Mouse (Mus musculus): ENCODE measurements at regions not wholly inside any gene's neighbourhood (a gene's known extent, or its start where the extent isn't known, plus 50 kb on each side); places are given as distances from the start of the nearest gene placed in this dataset.

DNA sequence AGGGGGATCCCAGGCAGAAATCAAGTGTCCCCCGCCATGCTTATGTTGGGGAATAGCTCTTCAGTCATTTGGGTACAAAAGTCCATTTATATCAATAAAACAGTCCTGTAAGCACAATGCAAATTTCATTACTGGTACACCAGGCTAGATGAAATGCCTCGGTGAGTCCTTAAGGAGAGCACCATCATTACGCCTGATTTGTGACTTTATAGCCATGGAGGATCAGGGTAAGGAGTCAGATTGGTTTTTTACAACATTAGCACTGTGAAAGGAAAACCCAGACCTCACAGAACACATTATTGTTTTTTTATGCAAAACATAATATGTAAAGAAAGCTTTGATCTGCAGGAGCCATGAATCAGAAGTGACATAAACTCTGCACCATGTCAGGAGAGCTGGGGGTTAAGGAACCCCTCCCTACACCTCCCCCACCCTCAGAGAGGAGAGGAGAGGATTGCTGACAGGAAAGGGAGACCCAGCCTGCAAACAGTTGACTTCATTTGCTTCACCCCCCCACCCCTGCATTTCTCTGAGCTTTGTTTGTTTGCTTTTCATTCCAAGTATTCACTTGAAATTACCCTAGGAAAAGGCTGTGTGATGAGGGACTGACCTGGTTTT lies 2756.6 kb upstream of the Lrrc6 start:
- H3K27me3 ChIP-seq (ENCODE audit: control insufficient read depth, insufficient read depth, low read length): no peaks in the 10 kb centered on the region
- H3K36me3 ChIP-seq (replicated peaks; ENCODE audit: control insufficient read depth, insufficient read depth, low read length): no peaks in the 10 kb centered on the region
- no peak for TF ChIP-seq CTCF (IDR thresholded peaks at IDR 0.05; ENCODE audit: low read depth)
- DNase-seq (ENCODE audit: low spot score) (no peak), ATAC-seq (ENCODE audit: insufficient read depth, low read depth) (no peak)
- no peak overlapping the region for H3K4me3 ChIP-seq (ENCODE audit: low read depth, low read length)
- H3K9ac ChIP-seq (replicated peaks; ENCODE audit: low read depth, low read length): no peak overlapping the region
- H3K9me3 ChIP-seq (replicated peaks; ENCODE audit: control insufficient read depth, low read length): no peaks in the 10 kb centered on the region
- H3K4me2 ChIP-seq (ENCODE audit: low read depth, low read length): no peak overlapping the region
- no peak overlapping the region for H3K27ac ChIP-seq (ENCODE audit: low read depth)
- WGBS: 76% methylated on average over 3 of the region's 3 CpGs
- no peaks in the 10 kb centered on the region for H3K4me1 ChIP-seq (ENCODE audit: control insufficient read depth, insufficient read depth)

DNA sequence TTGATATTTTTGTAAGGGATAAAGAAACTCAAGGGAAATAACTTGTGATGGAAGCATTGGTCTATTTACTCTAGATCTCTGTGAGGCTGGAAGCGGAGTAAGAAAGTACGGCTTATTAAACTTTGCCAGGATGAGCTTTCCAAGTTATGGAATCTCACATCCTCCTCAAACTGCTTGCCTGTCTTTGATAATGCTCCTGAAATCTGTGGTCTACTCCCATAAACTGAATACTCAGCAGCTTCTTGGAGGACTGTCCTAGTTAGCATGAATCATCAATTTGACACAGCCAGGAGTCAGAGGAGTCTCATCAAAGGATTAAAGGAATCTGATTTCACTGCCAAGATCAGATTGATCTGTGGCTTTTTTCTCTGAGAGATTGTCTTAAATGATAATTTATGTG lies 2753.0 kb upstream of the Lrrc6 start:
- no peak overlapping the region for H3K9ac ChIP-seq (replicated peaks; ENCODE audit: low read depth, low read length)
- ATAC-seq (ENCODE audit: insufficient read depth, low read depth) (no peak), DNase-seq (ENCODE audit: low spot score) (no peak)
- TF ChIP-seq CTCF (IDR thresholded peaks at IDR 0.05; ENCODE audit: low read depth) (no peak), EP300 (IDR thresholded peaks at IDR 0.05; ENCODE audit: low read depth) (no peak)
- H3K4me2 ChIP-seq (ENCODE audit: low read depth, low read length): no peak overlapping the region
- no peak overlapping the region for H3K27ac ChIP-seq (ENCODE audit: low read depth)
- no peaks in the 10 kb centered on the region for H3K27me3 ChIP-seq (ENCODE audit: control insufficient read depth, insufficient read depth, low read length)
- no peaks in the 10 kb centered on the region for H3K36me3 ChIP-seq (replicated peaks; ENCODE audit: control insufficient read depth, insufficient read depth, low read length)
- 81% methylated on average over 2 of the region's 2 CpGs for WGBS
- H3K4me3 ChIP-seq (ENCODE audit: low read depth, low read length): no peak overlapping the region
- H3K9me3 ChIP-seq (replicated peaks; ENCODE audit: control insufficient read depth, low read length): no peaks in the 10 kb centered on the region
- H3K4me1 ChIP-seq (ENCODE audit: control insufficient read depth, insufficient read depth): no peaks in the 10 kb centered on the region

DNA sequence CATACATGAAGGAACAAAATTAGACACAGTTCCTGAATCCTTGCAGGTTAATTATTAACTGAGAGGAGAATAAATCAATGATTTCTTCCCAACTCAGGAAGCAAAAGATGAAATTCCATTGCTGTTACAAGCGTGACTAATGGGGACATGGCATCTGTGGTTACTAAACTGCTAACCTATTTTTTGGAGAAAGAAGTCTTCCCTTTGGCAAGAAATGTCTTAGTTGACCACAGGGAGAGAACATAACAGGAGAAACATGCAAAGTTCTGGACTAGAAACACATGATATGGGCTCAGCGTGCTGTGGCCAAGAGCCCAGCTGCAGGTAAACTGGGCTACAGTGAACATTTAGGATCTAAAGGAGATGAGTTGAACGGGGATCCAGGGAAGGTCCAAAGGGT lies 2751.4 kb upstream of the Lrrc6 start:
- TF ChIP-seq CTCF (IDR thresholded peaks at IDR 0.05; ENCODE audit: low read depth) (no peak), EP300 (IDR thresholded peaks at IDR 0.05; ENCODE audit: low read depth) (no peak)
- Histone ChIP-seq H3K4me1 (ENCODE audit: control insufficient read depth, insufficient read depth) (no peaks in the 10 kb centered on the region), H3K4me2 (ENCODE audit: low read depth, low read length) (no peak overlapping the region), H3K4me3 (ENCODE audit: low read depth, low read length) (no peak overlapping the region), H3K9ac (replicated peaks; ENCODE audit: low read depth, low read length) (no peak overlapping the region), H3K27me3 (ENCODE audit: control insufficient read depth, insufficient read depth, low read length) (no peaks in the 10 kb centered on the region), H3K9me3 (replicated peaks; ENCODE audit: control insufficient read depth, low read length) (no peaks in the 10 kb centered on the region), H3K36me3 (replicated peaks; ENCODE audit: control insufficient read depth, insufficient read depth, low read length) (no peaks in the 10 kb centered on the region), H3K27ac (ENCODE audit: low read depth) (no peak overlapping the region)
- 84% methylated on average over 3 of the region's 3 CpGs for WGBS
- ATAC-seq (ENCODE audit: insufficient read depth, low read depth) (no peak), DNase-seq (ENCODE audit: low spot score) (no peak)

DNA sequence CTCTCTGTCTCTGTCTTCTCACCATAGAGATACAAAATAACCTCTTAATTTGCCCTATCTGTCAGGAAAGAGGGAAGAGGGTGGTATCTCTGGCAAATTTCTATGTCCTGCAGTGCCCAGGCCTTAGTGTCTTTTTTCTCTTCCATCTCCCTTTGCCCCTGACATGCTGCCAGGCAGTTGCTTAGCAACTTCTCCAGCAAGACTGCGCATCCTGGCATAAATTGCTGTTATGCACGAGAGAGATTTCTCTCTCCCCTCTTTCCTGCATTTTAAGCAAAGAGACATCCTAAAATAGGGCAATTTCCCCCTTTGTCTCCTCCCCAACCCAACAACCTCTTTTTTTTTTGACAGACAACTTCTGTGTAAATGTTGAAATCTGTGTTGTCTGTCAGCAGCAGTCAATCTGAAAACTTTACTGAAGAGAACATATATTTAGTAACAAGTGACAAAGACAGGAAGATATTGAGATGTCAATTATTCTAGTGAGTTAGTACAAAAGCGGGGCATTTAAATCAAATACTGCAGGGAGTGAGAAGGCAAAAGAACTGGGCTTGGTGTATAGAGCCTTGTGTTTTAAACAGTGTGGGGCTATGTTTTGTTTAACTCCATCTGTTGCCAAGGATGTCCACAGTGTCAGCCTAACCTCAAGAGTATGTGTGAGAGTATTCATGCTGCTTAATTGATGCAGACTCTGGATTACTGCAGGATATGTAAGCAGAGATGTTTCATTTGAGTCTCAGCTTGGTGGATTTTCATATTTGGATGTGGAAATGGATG lies 2745.7 kb upstream of the Lrrc6 start:
- ATAC-seq (ENCODE audit: insufficient read depth, low read depth) (no peak), DNase-seq (ENCODE audit: low spot score) (no peak)
- no peaks in the 10 kb centered on the region for H3K36me3 ChIP-seq (replicated peaks; ENCODE audit: control insufficient read depth, insufficient read depth, low read length)
- H3K27me3 ChIP-seq (ENCODE audit: control insufficient read depth, insufficient read depth, low read length): no peaks in the 10 kb centered on the region
- H3K4me2 ChIP-seq (ENCODE audit: low read depth, low read length): no peak overlapping the region
- H3K4me1 ChIP-seq (ENCODE audit: control insufficient read depth, insufficient read depth): no peaks in the 10 kb centered on the region
- TF ChIP-seq EP300 (IDR thresholded peaks at IDR 0.05; ENCODE audit: low read depth): no peak
- TF ChIP-seq CTCF (IDR thresholded peaks at IDR 0.05; ENCODE audit: low read depth): no peak
- no peak overlapping the region for H3K4me3 ChIP-seq (ENCODE audit: low read depth, low read length)
- H3K27ac ChIP-seq (ENCODE audit: low read depth): no peak overlapping the region
- H3K9ac ChIP-seq (replicated peaks; ENCODE audit: low read depth, low read length): no peak overlapping the region
- H3K9me3 ChIP-seq (replicated peaks; ENCODE audit: control insufficient read depth, low read length): no peaks in the 10 kb centered on the region
- 62% methylated on average over 3 of the region's 3 CpGs for WGBS

DNA sequence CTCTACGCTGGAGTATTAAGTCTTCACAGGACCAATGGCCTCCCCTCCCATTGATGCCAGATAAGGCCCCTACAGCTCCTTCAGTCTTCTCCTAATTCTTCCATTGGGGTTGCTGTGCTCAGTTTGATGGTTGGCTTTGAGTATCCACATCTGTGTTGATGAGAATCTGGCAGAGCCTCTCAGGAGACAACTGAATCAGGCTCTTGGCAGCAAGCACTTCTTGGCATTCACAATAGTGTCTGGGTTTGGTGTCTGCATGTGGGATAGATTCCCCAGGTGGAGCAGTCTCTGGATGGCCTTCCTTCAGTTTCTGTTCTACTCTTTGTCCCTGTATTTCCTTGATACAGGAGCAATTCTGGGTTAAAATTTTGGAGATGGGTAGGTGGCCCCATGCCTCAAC lies 2734.6 kb upstream of the Lrrc6 start:
- TF ChIP-seq EP300 (IDR thresholded peaks at IDR 0.05; ENCODE audit: low read depth): no peak
- TF ChIP-seq CTCF (IDR thresholded peaks at IDR 0.05; ENCODE audit: low read depth): no peak
- Histone ChIP-seq H3K4me3 (ENCODE audit: low read depth, low read length) (no peak overlapping the region), H3K4me2 (ENCODE audit: low read depth, low read length) (no peak overlapping the region), H3K27ac (ENCODE audit: low read depth) (no peak overlapping the region), H3K9ac (replicated peaks; ENCODE audit: low read depth, low read length) (no peak overlapping the region), H3K27me3 (ENCODE audit: control insufficient read depth, insufficient read depth, low read length) (no peaks in the 10 kb centered on the region), H3K36me3 (replicated peaks; ENCODE audit: control insufficient read depth, insufficient read depth, low read length) (no peaks in the 10 kb centered on the region), H3K4me1 (ENCODE audit: control insufficient read depth, insufficient read depth) (no peaks in the 10 kb centered on the region), H3K9me3 (replicated peaks; ENCODE audit: control insufficient read depth, low read length) (no peaks in the 10 kb centered on the region)
- 70% methylated on average over 1 of the region's 1 CpGs for WGBS
- ATAC-seq (ENCODE audit: insufficient read depth, low read depth) (no peak), DNase-seq (ENCODE audit: low spot score) (no peak)
